Mouse (Mus musculus) kidney, adult 2 months (tissue): ENCODE data around the gene Fpgs. TPM values are rescaled to one million over a fixed set of nuclear protein-coding genes. Genes with fewer than 3 reads are reported as not detected.

Experiments
- DNase-seq: peaks from one replicate; pipeline ENCODE4 v3.0.0; 2021
- H3K27ac ChIP-seq: fragments of 200-500 bp; 2 replicates; pipeline ENCODE4 v1.5.1; 2012; ENCODE audit warnings: low read depth, low read length, control low read depth, inconsistent platforms; ENCODE audit not compliant: insufficient read depth
- H3K27me3 ChIP-seq: fragments of 200-500 bp; replicated peaks from 2 replicates; pipeline ENCODE4 v1.6.1; 2012; ENCODE audit warnings: mild to moderate bottlenecking, moderate library complexity, low read length, inconsistent platforms; ENCODE audit not compliant: control insufficient read depth, insufficient read depth
- H3K36me3 ChIP-seq: fragments of 200-500 bp; 2 replicates; pipeline ENCODE4 v1.6.1; 2012; ENCODE audit warnings: mild to moderate bottlenecking, moderate library complexity, low read length, inconsistent platforms; ENCODE audit not compliant: control insufficient read depth, insufficient read depth
- H3K4me1 ChIP-seq: fragments of 200-500 bp; 2 replicates; pipeline ENCODE4 v1.6.1; 2011; ENCODE audit warnings: low read length; ENCODE audit not compliant: control insufficient read depth, insufficient read depth
- H3K4me3 ChIP-seq: fragments of 200-500 bp; 2 replicates; pipeline ENCODE4 v1.5.1; 2011; ENCODE audit warnings: mild to moderate bottlenecking, low read depth, low read length, control low read depth; ENCODE audit not compliant: insufficient read depth
- CTCF ChIP-seq: fragments of 200-500 bp; conservative IDR thresholded peaks from 2 replicates; pipeline ENCODE4 v1.5.1; 2011; ENCODE audit warnings: low read depth, mild to moderate bottlenecking, control low read depth, low read length, moderate library complexity, mixed read lengths; ENCODE audit not compliant: insufficient read depth, insufficient read length
- POLR2A ChIP-seq: fragments of 200-500 bp; IDR thresholded peaks from one replicate; pipeline ENCODE4 v1.6.1; 2011; ENCODE audit warnings: low read depth, low read length, control low read depth
- WGBS: fragments of 180-500 bp; shearing (Covaris S2); methylation state at CpG from one replicate; pipeline ENCODE4 v1.1.7; 2018; 5-methylcytosine and 5-hydroxymethylcytosine counted together
- polyA plus RNA-seq: library from polyadenylated mRNA; depleted of rRNA; stranded (reverse); fragments of >200 nt; gene quantifications from 2 replicates; pipeline ENCODE4 v1.2.3, GENCODE M21; 2012; rRNA removed

Gene Fpgs
- 147 and 174 TPM in 2 replicates for polyA plus RNA-seq

- peaks cover 26% of the 10 kb centered on the region for H3K4me1 ChIP-seq
- H3K27me3 ChIP-seq, result no peaks in the 10 kb centered on the region
- peak within 1 kb of the TSS; percentile 29 for H3K4me3 ChIP-seq
- no peak for TF ChIP-seq POLR2A
- TF ChIP-seq CTCF, result no peak
- peak within 1 kb of the TSS; percentile 68 for H3K27ac ChIP-seq
- peak; percentile 95 for DNase-seq
- H3K36me3 ChIP-seq, result peaks cover 11% of the 10 kb centered on the region; the same call in 1 of the 2 replicates
- 33% methylated on average over 2 of the region's 2 CpGs for whole genome bisulfite sequencing
These were observed at the start of gene Fpgs for GRCm38 (mm10) chr2:32704021-32704421. Fpgs (minus strand) TSS chr2:32704145.

DNA sequence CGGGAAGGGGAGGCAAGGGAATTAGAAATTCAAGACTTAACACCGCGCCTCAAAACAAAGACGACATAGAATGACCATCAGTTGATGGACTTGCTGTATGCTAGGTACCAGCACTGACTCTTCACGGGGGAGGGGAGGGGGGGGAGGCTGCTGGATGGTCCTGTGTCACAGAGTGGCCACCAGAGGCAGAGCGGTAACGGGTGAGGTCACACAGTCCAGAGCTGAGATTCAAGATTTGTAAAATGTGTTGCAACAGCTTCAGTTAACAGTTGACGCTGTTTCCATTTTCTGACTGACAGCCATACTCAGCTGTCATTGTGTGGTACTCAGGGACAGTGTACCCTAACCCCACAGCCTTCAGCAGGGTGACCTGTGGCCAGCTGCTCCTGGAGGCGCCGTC is 48.2 kb upstream of the Fpgs start:
- H3K27ac ChIP-seq, result no peak overlapping the region
- H3K4me1 ChIP-seq, result no peaks in the 10 kb centered on the region; the same call in 1 of the 2 replicates
- no peaks in the 10 kb centered on the region for H3K27me3 ChIP-seq
- no peak overlapping the region for H3K4me3 ChIP-seq
- 65% methylated on average over 10 of the region's 10 CpGs for WGBS
- TF ChIP-seq POLR2A, result no peak
- TF ChIP-seq CTCF, result peak; percentile 44
- H3K36me3 ChIP-seq, result peaks cover 1% of the 10 kb centered on the region; the same call in 1 of the 2 replicates
- DNase-seq, result no peak

DNA sequence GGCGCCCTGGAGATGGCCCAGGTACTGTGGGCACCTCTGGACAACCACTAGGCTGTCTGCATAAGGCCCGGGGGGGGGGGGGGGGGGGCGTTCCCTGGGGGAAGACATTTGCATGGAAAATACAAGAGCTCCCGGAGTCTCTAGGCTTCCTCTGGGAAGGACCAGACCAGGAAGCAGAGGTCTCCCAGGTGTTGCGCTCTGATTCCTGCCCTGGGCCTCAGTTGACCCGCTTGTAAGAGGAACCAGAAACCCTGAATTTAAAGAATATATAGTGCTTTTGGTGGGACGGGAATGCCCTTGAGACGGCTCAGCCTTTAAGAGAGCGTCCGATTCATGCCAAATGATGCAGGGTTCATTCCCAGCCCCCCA is 47.7 kb upstream of the Fpgs start:
- WGBS, result 24% methylated on average over 10 of the region's 10 CpGs
- no peak for TF ChIP-seq POLR2A
- no peak for TF ChIP-seq CTCF
- Histone ChIP-seq H3K27ac (peak overlapping the region; percentile 13; the same call in 1 of the 2 replicates), H3K4me3 (peak overlapping the region; percentile 43), H3K27me3 (no peaks in the 10 kb centered on the region), H3K4me1 (no peaks in the 10 kb centered on the region; the same call in 1 of the 2 replicates), H3K36me3 (peaks cover 1% of the 10 kb centered on the region; the same call in 1 of the 2 replicates)
- DNase-seq, result no peak

GRCm38 (mm10) chr2:32750887-32751664 is 47.1 kb upstream of the Fpgs start:
- H3K4me1 ChIP-seq, result no peaks in the 10 kb centered on the region
- WGBS, result 26% methylated on average over 31 of the region's 31 CpGs
- H3K27ac ChIP-seq, result peak overlapping the region; percentile 37; the same call in 1 of the 2 replicates
- H3K36me3 ChIP-seq, result peaks cover 1% of the 10 kb centered on the region; the same call in 1 of the 2 replicates
- peak; percentile 93 for DNase-seq
- peak overlapping the region; percentile 43 for H3K4me3 ChIP-seq
- TF ChIP-seq POLR2A (no peak), CTCF (no peak)
- H3K27me3 ChIP-seq, result no peaks in the 10 kb centered on the region

DNA sequence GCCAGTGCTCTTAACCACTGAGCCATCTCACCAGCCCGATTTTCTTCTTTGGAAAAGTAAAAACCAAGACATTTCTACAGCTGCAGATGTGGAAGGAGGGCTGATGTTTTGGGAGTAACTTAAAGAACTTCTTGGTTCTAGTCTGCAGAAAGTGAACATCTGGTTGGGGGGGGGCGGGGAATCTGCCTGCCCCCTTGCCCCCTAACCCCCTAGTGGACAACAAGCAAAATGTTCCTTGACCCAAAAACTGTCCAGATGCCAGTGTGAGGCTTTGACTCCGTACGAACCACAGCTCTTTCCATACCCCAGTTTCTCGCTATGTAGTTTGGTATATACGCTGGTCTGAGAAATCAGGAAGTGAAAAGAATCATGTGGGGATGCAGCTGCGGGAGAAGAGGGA is 46.3 kb upstream of the Fpgs start:
- Histone ChIP-seq H3K4me1 (no peaks in the 10 kb centered on the region), H3K4me3 (no peak overlapping the region), H3K27ac (no peak overlapping the region), H3K27me3 (no peaks in the 10 kb centered on the region), H3K36me3 (peaks cover 1% of the 10 kb centered on the region; the same call in 1 of the 2 replicates)
- DNase-seq, result no peak
- no peak for TF ChIP-seq POLR2A
- TF ChIP-seq CTCF, result no peak
- 74% methylated on average over 7 of the region's 7 CpGs for WGBS

DNA sequence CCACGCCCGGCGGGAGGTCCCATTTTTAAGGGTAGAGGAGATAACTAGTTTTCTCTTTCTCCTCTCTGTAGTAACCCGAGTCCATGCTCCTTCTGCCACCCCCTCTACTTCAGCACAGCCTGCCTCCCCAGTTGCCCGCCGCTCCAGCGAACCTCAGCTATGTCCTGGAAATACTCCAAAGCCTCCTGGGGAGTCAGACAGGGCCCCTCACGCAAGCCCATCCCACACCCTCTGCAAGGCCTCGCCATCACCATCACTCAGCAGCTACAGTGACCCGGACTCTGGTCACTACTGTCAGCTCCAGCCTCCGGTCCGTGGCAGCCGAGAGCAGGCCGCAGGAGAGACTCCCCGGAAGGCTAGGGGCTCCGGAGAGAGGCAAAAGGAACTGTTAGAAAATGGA is 45.1 kb upstream of the Fpgs start:
- Histone ChIP-seq H3K4me1 (no peaks in the 10 kb centered on the region), H3K4me3 (no peak overlapping the region), H3K27me3 (no peaks in the 10 kb centered on the region), H3K27ac (no peak overlapping the region), H3K36me3 (0 out of 2 replicates have a peak, but pooled peaks cover 1% of the 10 kb centered on the region)
- DNase-seq, result no peak
- TF ChIP-seq CTCF (no peak), POLR2A (no peak)
- 70% methylated on average over 16 of the region's 16 CpGs for WGBS

GRCm38 (mm10) chr2:32744272-32744982 is 40.5 kb upstream of the Fpgs start:
- no peaks in the 10 kb centered on the region for H3K4me1 ChIP-seq
- H3K36me3 ChIP-seq, result no peaks in the 10 kb centered on the region
- 60% methylated on average over 15 of the region's 15 CpGs for WGBS
- H3K27ac ChIP-seq, result no peak overlapping the region
- no peak overlapping the region for H3K4me3 ChIP-seq
- DNase-seq, result no peak
- no peaks in the 10 kb centered on the region for H3K27me3 ChIP-seq
- TF ChIP-seq CTCF (no peak), POLR2A (no peak)
